Mouse (Mus musculus): ENCODE results near the gene Arnt2. TPM values are rescaled to one million over a fixed set of nuclear protein-coding genes. Genes with fewer than 3 reads are reported as not detected.

Arnt2 gene
- polyA plus RNA-seq (2015; fragmentation: Nextera tagmentation; extraction: Ambion mirVana), result 3.4 and 3.8 TPM in 2 replicates

DNA sequence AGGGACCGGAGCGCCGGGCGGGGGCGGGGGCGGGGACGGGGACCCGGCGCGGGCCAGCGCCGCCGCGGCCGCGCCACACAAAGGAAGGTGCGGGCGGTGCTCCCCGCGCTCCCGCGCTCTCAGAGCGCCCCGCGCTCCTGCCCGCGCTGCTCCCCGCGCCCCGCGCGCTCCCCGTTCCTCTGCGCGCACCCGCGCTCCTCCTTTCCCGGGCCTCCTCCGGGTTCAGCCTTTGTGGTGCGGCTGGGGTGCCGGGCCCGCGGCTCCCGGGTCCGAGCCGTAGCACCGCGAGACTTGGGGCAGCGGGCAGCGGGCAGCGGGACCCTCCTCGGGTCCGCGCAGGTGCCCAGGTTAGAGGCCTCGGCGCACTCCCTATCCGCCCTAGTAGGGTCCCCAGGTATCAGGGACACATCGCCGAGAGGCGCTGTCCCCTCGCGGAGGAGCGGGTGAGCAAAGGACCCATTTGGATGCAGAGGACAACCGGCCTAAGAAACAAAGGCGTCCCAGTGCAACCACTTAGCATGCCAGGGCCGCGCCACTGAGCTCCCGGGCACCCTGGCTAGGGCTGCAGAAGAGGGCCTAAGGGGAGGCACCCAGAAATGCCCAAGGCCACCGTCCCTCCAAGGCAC lies at the start of gene Arnt2:
Gene Arnt2 (minus strand): TSS at position 281 of the 626 bp plus-strand sequence.
- WGBS, result under 1% methylated on average over 55 of the region's 69 CpGs
- peak; percentile 77 for ATAC-seq
- H3K27ac ChIP-seq, result 0 out of 2 replicates have a peak within 1 kb of the TSS, but pooled peaks have one; percentile 40
- H3K4me1 ChIP-seq (replicated peaks), result peaks cover 4% of the 10 kb centered on the region; the same call in 1 of the 2 replicates
- peak within 1 kb of the TSS; percentile 72 for H3K9ac ChIP-seq
- no peaks in the 10 kb centered on the region for H3K36me3 ChIP-seq
- no peaks in the 10 kb centered on the region for H3K27me3 ChIP-seq (replicated peaks)
- H3K4me2 ChIP-seq (replicated peaks), result peak within 1 kb of the TSS; percentile 94
- H3K9me3 ChIP-seq, result no peaks in the 10 kb centered on the region
- H3K4me3 ChIP-seq (replicated peaks), result peak within 1 kb of the TSS; percentile 74

- Histone ChIP-seq H3K27me3 (replicated peaks) (no peaks in the 10 kb centered on the region), H3K4me3 (replicated peaks) (no peak overlapping the region), H3K9me3 (no peaks in the 10 kb centered on the region), H3K36me3 (no peaks in the 10 kb centered on the region), H3K4me2 (replicated peaks) (no peak overlapping the region), H3K9ac (no peak overlapping the region), H3K4me1 (replicated peaks) (no peaks in the 10 kb centered on the region), H3K27ac (no peak overlapping the region)
- ATAC-seq, result no peak
Measured at GRCm38 (mm10) chr7:84451681-84452080, 41.7 kb upstream of the Arnt2 start.

- WGBS, result 72% methylated on average over 2 of the region's 2 CpGs
- no peak overlapping the region for H3K4me2 ChIP-seq (replicated peaks)
- ATAC-seq, result no peak
- no peak overlapping the region for H3K4me3 ChIP-seq (replicated peaks)
- H3K36me3 ChIP-seq, result no peaks in the 10 kb centered on the region
- H3K27me3 ChIP-seq (replicated peaks), result no peaks in the 10 kb centered on the region
- no peak overlapping the region for H3K27ac ChIP-seq
- no peak overlapping the region for H3K9ac ChIP-seq
- no peaks in the 10 kb centered on the region for H3K4me1 ChIP-seq (replicated peaks)
- no peaks in the 10 kb centered on the region for H3K9me3 ChIP-seq
Measured at GRCm38 (mm10) chr7:84449066-84449465, 39.1 kb upstream of the Arnt2 start.

GRCm38 (mm10) chr7:84448512-84448911 lies 38.5 kb upstream of the Arnt2 start:
- no peak overlapping the region for H3K4me3 ChIP-seq (replicated peaks)
- no peaks in the 10 kb centered on the region for H3K9me3 ChIP-seq
- H3K27ac ChIP-seq, result no peak overlapping the region
- no peaks in the 10 kb centered on the region for H3K36me3 ChIP-seq
- H3K4me2 ChIP-seq (replicated peaks), result no peak overlapping the region
- no peaks in the 10 kb centered on the region for H3K27me3 ChIP-seq (replicated peaks)
- no peaks in the 10 kb centered on the region for H3K4me1 ChIP-seq (replicated peaks)
- no peak overlapping the region for H3K9ac ChIP-seq
- no peak for ATAC-seq

GRCm38 (mm10) chr7:84447740-84448435 lies 37.9 kb upstream of the Arnt2 start:
- Histone ChIP-seq H3K9ac (no peak overlapping the region), H3K4me2 (replicated peaks) (no peak overlapping the region), H3K27ac (no peak overlapping the region), H3K4me3 (replicated peaks) (no peak overlapping the region), H3K36me3 (no peaks in the 10 kb centered on the region), H3K9me3 (no peaks in the 10 kb centered on the region), H3K4me1 (replicated peaks) (no peaks in the 10 kb centered on the region), H3K27me3 (replicated peaks) (no peaks in the 10 kb centered on the region)
- no peak for ATAC-seq
- 73% methylated on average over 5 of the region's 5 CpGs for WGBS

GRCm38 (mm10) chr7:84447060-84447459 lies 37.1 kb upstream of the Arnt2 start:
- WGBS, result 30% methylated on average over 4 of the region's 4 CpGs
- Histone ChIP-seq H3K4me2 (replicated peaks) (no peak overlapping the region), H3K27ac (no peak overlapping the region), H3K4me1 (replicated peaks) (no peaks in the 10 kb centered on the region), H3K27me3 (replicated peaks) (no peaks in the 10 kb centered on the region), H3K9ac (no peak overlapping the region), H3K36me3 (no peaks in the 10 kb centered on the region), H3K9me3 (no peaks in the 10 kb centered on the region), H3K4me3 (replicated peaks) (no peak overlapping the region)
- ATAC-seq, result peak; percentile 36; the same call in 1 of the 2 replicates

GRCm38 (mm10) chr7:84442343-84442911 lies 32.5 kb upstream of the Arnt2 start:
- H3K27ac ChIP-seq, result no peak overlapping the region
- no peak for ATAC-seq
- whole genome bisulfite sequencing, result 83% methylated on average over 2 of the region's 2 CpGs
- no peaks in the 10 kb centered on the region for H3K4me1 ChIP-seq (replicated peaks)
- no peaks in the 10 kb centered on the region for H3K9me3 ChIP-seq
- H3K4me3 ChIP-seq (replicated peaks), result no peak overlapping the region
- no peaks in the 10 kb centered on the region for H3K27me3 ChIP-seq (replicated peaks)
- no peak overlapping the region for H3K4me2 ChIP-seq (replicated peaks)
- no peak overlapping the region for H3K9ac ChIP-seq
- no peaks in the 10 kb centered on the region for H3K36me3 ChIP-seq

- Histone ChIP-seq H3K9me3 (no peaks in the 10 kb centered on the region), H3K4me2 (replicated peaks) (no peak overlapping the region), H3K4me1 (replicated peaks) (no peaks in the 10 kb centered on the region), H3K36me3 (no peaks in the 10 kb centered on the region), H3K4me3 (replicated peaks) (no peak overlapping the region), H3K9ac (no peak overlapping the region), H3K27me3 (replicated peaks) (no peaks in the 10 kb centered on the region), H3K27ac (no peak overlapping the region)
- ATAC-seq, result no peak
- WGBS, result 48% methylated on average over 1 of the region's 1 CpGs
Measured at GRCm38 (mm10) chr7:84439606-84440005, 29.6 kb upstream of the Arnt2 start.

DNA sequence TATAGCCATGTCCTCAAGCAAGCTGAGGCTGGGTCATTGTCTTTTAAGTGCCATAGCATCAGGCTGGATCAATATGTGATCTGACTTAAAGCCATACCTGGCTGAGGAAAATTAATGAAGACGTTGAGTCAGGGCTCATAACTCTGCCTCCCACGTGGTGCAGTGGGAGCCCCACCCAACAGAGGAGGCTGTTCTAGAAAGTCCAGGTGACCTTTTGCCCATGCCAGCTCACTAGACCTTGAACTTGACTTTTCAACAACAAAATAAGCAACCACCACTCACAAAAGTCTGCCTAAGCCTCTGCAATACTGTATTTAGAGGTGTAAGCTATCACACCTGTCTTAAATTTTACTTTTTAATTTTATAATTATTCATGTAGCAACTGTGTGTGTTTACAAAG lies 24.9 kb upstream of the Arnt2 start:
- no peaks in the 10 kb centered on the region for H3K36me3 ChIP-seq
- H3K4me1 ChIP-seq (replicated peaks), result no peaks in the 10 kb centered on the region
- H3K4me3 ChIP-seq (replicated peaks), result no peak overlapping the region
- WGBS, result 47% methylated on average over 2 of the region's 2 CpGs
- H3K4me2 ChIP-seq (replicated peaks), result no peak overlapping the region
- no peak for ATAC-seq
- H3K27ac ChIP-seq, result no peak overlapping the region
- no peaks in the 10 kb centered on the region for H3K9me3 ChIP-seq
- no peaks in the 10 kb centered on the region for H3K27me3 ChIP-seq (replicated peaks)
- no peak overlapping the region for H3K9ac ChIP-seq

DNA sequence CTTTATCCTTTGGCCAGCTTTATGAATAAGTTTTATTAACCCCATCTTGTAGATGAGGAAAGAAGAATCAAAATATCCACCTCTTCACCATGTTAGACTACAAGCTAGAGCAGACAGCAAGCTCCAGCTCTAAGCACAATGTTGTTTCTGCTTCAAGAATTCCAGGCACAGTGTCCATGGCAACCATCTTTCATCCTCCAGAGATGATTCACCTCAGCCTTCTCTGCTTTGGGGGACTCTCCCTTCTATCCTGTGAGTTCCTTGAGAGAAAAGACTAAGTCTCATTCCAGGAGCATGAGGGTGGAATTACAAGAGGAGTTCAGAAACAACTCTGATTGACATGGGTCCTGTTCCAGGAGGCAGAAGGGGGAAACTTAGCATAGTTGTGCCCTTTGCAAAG lies 22.2 kb upstream of the Arnt2 start:
- Histone ChIP-seq H3K4me2 (replicated peaks) (no peak overlapping the region), H3K4me3 (replicated peaks) (no peak overlapping the region), H3K36me3 (no peaks in the 10 kb centered on the region), H3K4me1 (replicated peaks) (no peaks in the 10 kb centered on the region), H3K27ac (no peak overlapping the region), H3K27me3 (replicated peaks) (no peaks in the 10 kb centered on the region), H3K9me3 (no peaks in the 10 kb centered on the region), H3K9ac (no peak overlapping the region)
- ATAC-seq, result no peak

GRCm38 (mm10) chr7:84427221-84427620 lies 17.2 kb upstream of the Arnt2 start:
- no peak overlapping the region for H3K4me3 ChIP-seq (replicated peaks)
- H3K4me2 ChIP-seq (replicated peaks), result no peak overlapping the region
- no peak overlapping the region for H3K27ac ChIP-seq
- no peaks in the 10 kb centered on the region for H3K27me3 ChIP-seq (replicated peaks)
- H3K9me3 ChIP-seq, result no peaks in the 10 kb centered on the region
- 68% methylated on average over 2 of the region's 2 CpGs for WGBS
- no peaks in the 10 kb centered on the region for H3K4me1 ChIP-seq (replicated peaks)
- ATAC-seq, result no peak
- no peak overlapping the region for H3K9ac ChIP-seq
- H3K36me3 ChIP-seq, result no peaks in the 10 kb centered on the region

- ATAC-seq, result no peak
- no peak overlapping the region for H3K27ac ChIP-seq
- H3K36me3 ChIP-seq, result no peaks in the 10 kb centered on the region
- H3K9me3 ChIP-seq, result no peaks in the 10 kb centered on the region
- H3K27me3 ChIP-seq (replicated peaks), result no peaks in the 10 kb centered on the region
- WGBS, result 77% methylated on average over 7 of the region's 7 CpGs
- no peaks in the 10 kb centered on the region for H3K4me1 ChIP-seq (replicated peaks)
- no peak overlapping the region for H3K4me2 ChIP-seq (replicated peaks)
- H3K4me3 ChIP-seq (replicated peaks), result no peak overlapping the region
- no peak overlapping the region for H3K9ac ChIP-seq
Measured at GRCm38 (mm10) chr7:84424670-84425385, 14.9 kb upstream of the Arnt2 start.

Measured in intestine, embryonic 15.5 days (tissue).